ENCODE assay signal across 8 mouse cellular contexts in genomic region chr13:98926213-98926957, GRCm38 (mm10). TPM values are rescaled to one million over a fixed set of nuclear protein-coding genes. Genes with fewer than 3 reads are reported as not detected.
DNase-seq lines count a peak whose midpoint lies in the region; ATAC-seq and TF ChIP-seq lines count a peak whose summit lies in the region.

Gene Tnpo1, minus strand, starts transcription at chr13:98926384.

- no peak for TF ChIP-seq CTCF in Patski (IDR thresholded peaks at IDR 0.05)

- ATAC-seq in Patski = peak; percentile 84
- ATAC-seq in hindbrain, embryonic 14.5 days (ENCODE audit: low FRiP score) = peak; percentile 96

- POLR2A ChIA-PET in Patski (lab: Charles Lee) = interaction anchor here (0.6 to 1.7 kb wide), 2 partner anchors 10 to 16 kb away, joined by 3 to 5 read pairs; no protein-coding TSS in a partner anchor

- no peaks in the 10 kb centered on the region for H3K27me3 ChIP-seq in Patski
- no peaks in the 10 kb centered on the region for H3K27me3 ChIP-seq in hindbrain, embryonic 14.5 days (ENCODE audit: control insufficient read depth, insufficient read depth, low read length)

- H3K36me3 ChIP-seq in hindbrain, embryonic 14.5 days (replicated peaks; ENCODE audit: control insufficient read depth, insufficient read depth) = no peaks in the 10 kb centered on the region

- peak within 1 kb of the TSS; percentile 99 for H3K27ac ChIP-seq in hindbrain, embryonic 14.5 days

- H3K4me1 ChIP-seq in hindbrain, embryonic 14.5 days (replicated peaks; ENCODE audit: control insufficient read depth, insufficient read depth, low read length) = peaks cover 18% of the 10 kb centered on the region

- H3K4me3 ChIP-seq in hindbrain, embryonic 14.5 days (replicated peaks; ENCODE audit: low read length) = peak within 1 kb of the TSS; percentile 98

- peak within 1 kb of the TSS; percentile 85 for H3K4me2 ChIP-seq in hindbrain, embryonic 14.5 days (replicated peaks)

- under 1% methylated on average over 69 of the region's 75 CpGs for WGBS in hindbrain, embryonic 14.5 days

- CTCF ChIA-PET in Patski (lab: Charles Lee) = no interaction called here

- DNase-seq in Patski (ENCODE audit: low read depth, low spot score) = no peak
- peak; percentile 93 to 96 for DNase-seq in cerebellum, postnatal 14 days
- DNase-seq in frontal cortex, postnatal 25 days (ENCODE audit: low spot score in 2 of 2) = peak; percentile 73 to 83
- DNase-seq in hindbrain, embryonic 14.5 days (ENCODE audit: low spot score) = peak; percentile 87
- peak; percentile 81 for DNase-seq in left cerebral cortex, adult 11 months (ENCODE audit: low spot score)
- DNase-seq in lung, postnatal 4 days = peak; percentile 95 to 96
- DNase-seq in retina, postnatal 7 days (ENCODE audit: low read depth, low spot score) = peak; percentile 82
- DNase-seq in urinary bladder, adult 2 months (ENCODE audit: low spot score) = peak; percentile 90

- peak within 1 kb of the TSS; percentile 100 for H3K9ac ChIP-seq in hindbrain, embryonic 14.5 days

- no peaks in the 10 kb centered on the region for H3K9me3 ChIP-seq in hindbrain, embryonic 14.5 days (ENCODE audit: control insufficient read depth, low read length)

- in situ Hi-C loops in Patski (cut with MboI; ENCODE audit: low pct_unique_long_range_greater_than_20kb) = no loop called here

RNA-seq across cellular contexts. Expression of gene Tnpo1, which starts in this region (rescaled TPM):
- 61.7 TPM for polyA plus RNA-seq in Patski (2021)
- polyA plus RNA-seq in hindbrain, embryonic 14.5 days (2014; fragmentation: Nextera tagmentation; extraction: Ambion mirVana) = 47.9 and 50.0 TPM in 2 replicates
- 31.0 and 31.3 TPM in 2 replicates for polyA plus RNA-seq in urinary bladder, adult 2 months (2012; rRNA removed)
